Mouse (Mus musculus) lung, adult 2 months (tissue): Measurements from ENCODE around the gene Zfhx3.

Source experiments
- CTCF ChIP-seq: fragments of 200-500 bp; IDR thresholded peaks from 2 replicates; pipeline ENCODE4 v1.5.1; 2011; ENCODE audit warnings: mild to moderate bottlenecking, low read length, control low read depth; ENCODE audit not compliant: insufficient read depth
- POLR2A ChIP-seq: fragments of 200-500 bp; IDR thresholded peaks from 2 replicates; pipeline ENCODE4 v1.6.1; 2011; ENCODE audit warnings: low read depth, mild to moderate bottlenecking, control low read depth, low read length, borderline replicate concordance; ENCODE audit errors: extremely low read depth

- TF ChIP-seq CTCF (no peak), POLR2A (no peak)
Measured at GRCm38 (mm10) chr8:108745551-108745950, 803.1 kb downstream of the Zfhx3 start.
